Mouse (Mus musculus) lung, adult 2 months (tissue): Measurements from ENCODE around the gene Ngfr.

Experiments
- CTCF ChIP-seq: fragments of 200-500 bp; IDR thresholded peaks from 2 replicates; pipeline ENCODE4 v1.5.1; 2011; ENCODE audit warnings: mild to moderate bottlenecking, low read length, control low read depth; ENCODE audit not compliant: insufficient read depth
- POLR2A ChIP-seq: fragments of 200-500 bp; IDR thresholded peaks from 2 replicates; pipeline ENCODE4 v1.6.1; 2011; ENCODE audit warnings: low read depth, mild to moderate bottlenecking, control low read depth, low read length, borderline replicate concordance; ENCODE audit errors: extremely low read depth

- TF ChIP-seq CTCF (no peak), POLR2A (no peak)
Measured at GRCm38 (mm10) chr11:95519996-95520395, 67.5 kb downstream of the Ngfr start.
